Mouse (Mus musculus) MEL (cell line): Measurements from ENCODE around the gene Plcb4. TPM values are rescaled to one million over a fixed set of nuclear protein-coding genes. Genes with fewer than 3 reads are reported as not detected.

ENCODE experiments used
- DNase-seq: peaks from one replicate; pipeline ENCODE4 v3.0.0; 2011; ENCODE audit warnings: low read depth, low spot score
- H3K27ac ChIP-seq: 2 replicates; pipeline ENCODE4 v1.5.1; 2012; ENCODE audit warnings: low read depth, mild to moderate bottlenecking, control low read depth, low read length, moderate library complexity; ENCODE audit not compliant: control insufficient read depth
- H3K27me3 ChIP-seq, 2 experiments: fragments of 150-350 bp in 1 of 2; sonication (generic) in 1 of 2; 2 replicates each; pipeline ENCODE4 v1.6.1; 2012; ENCODE audit warnings: low read length in 2 of 2, mild to moderate bottlenecking in 2 of 2, improper control_type of control experiment in 1 of 2, moderate library complexity in 1 of 2; ENCODE audit not compliant: insufficient read depth in 2 of 2, control insufficient read depth in 1 of 2
- H3K36me3 ChIP-seq, 2 experiments: 2 replicates each; pipeline ENCODE4 v1.6.1; 2012 to 2014; ENCODE audit warnings: low read length in 2 of 2, improper control_type of control experiment in 1 of 2, inconsistent platforms in 1 of 2, mild to moderate bottlenecking in 1 of 2; ENCODE audit not compliant: insufficient read depth in 2 of 2, control insufficient read depth in 1 of 2
- H3K4me1 ChIP-seq, 2 experiments: fragments of 150-350 bp in 1 of 2; sonication (generic) in 1 of 2; 2 replicates each; pipeline ENCODE4 v1.6.1; 2012; ENCODE audit warnings: low read length in 2 of 2, improper control_type of control experiment in 1 of 2, mild to moderate bottlenecking in 1 of 2; ENCODE audit not compliant: insufficient read depth in 2 of 2, control insufficient read depth in 1 of 2
- H3K4me3 ChIP-seq, 2 experiments: fragments of 150-350 bp in 1 of 2; sonication (generic) in 1 of 2; 2 replicates each; pipeline ENCODE4 v1.5.1; 2012; ENCODE audit warnings: low read depth in 2 of 2, low read length in 2 of 2, mild to moderate bottlenecking in 2 of 2, moderate library complexity in 2 of 2, control low read depth in 1 of 2, improper control_type of control experiment in 1 of 2; ENCODE audit not compliant: control insufficient read depth in 1 of 2, insufficient read depth in 1 of 2
- H3K79me2 ChIP-seq: 2 replicates; pipeline ENCODE4 v1.6.1; 2012; ENCODE audit warnings: mild to moderate bottlenecking, low read length, moderate library complexity; ENCODE audit not compliant: control insufficient read depth, poor library complexity, insufficient read depth
- H3K9ac ChIP-seq: 2 replicates; pipeline ENCODE4 v1.6.1; 2012; ENCODE audit warnings: low read depth, mild to moderate bottlenecking, control low read depth, low read length, moderate library complexity; ENCODE audit not compliant: control insufficient read depth, poor library complexity, severe bottlenecking
- H3K9me3 ChIP-seq: fragments of 150-350 bp; sonication (generic); replicated peaks from 2 replicates; pipeline ENCODE4 v1.6.1; 2012; ENCODE audit warnings: mild to moderate bottlenecking, low read length, improper control_type of control experiment, moderate library complexity; ENCODE audit not compliant: insufficient read depth
- BHLHE40 ChIP-seq: IDR thresholded peaks from 2 replicates; pipeline ENCODE4 v1.6.1; 2012; ENCODE audit warnings: low read depth, mild to moderate bottlenecking, inconsistent platforms, low read length, improper control_type of control experiment, borderline replicate concordance
- ETS1 ChIP-seq: IDR thresholded peaks from 2 replicates; pipeline ENCODE4 v1.6.1; 2012; ENCODE audit warnings: low read depth, mild to moderate bottlenecking, inconsistent platforms, low read length, improper control_type of control experiment, moderate library complexity
- JUND ChIP-seq: IDR thresholded peaks from 2 replicates; pipeline ENCODE4 v1.6.1; 2011; ENCODE audit warnings: low read depth, mild to moderate bottlenecking, improper control_type of control experiment, low read length
- KAT2A ChIP-seq: conservative IDR thresholded peaks from 2 replicates; pipeline ENCODE4 v1.6.1; 2012; ENCODE audit warnings: low read depth, low read length, improper control_type of control experiment, inconsistent platforms
- MAFK ChIP-seq: IDR thresholded peaks from 2 replicates; pipeline ENCODE4 v1.6.1; 2011; ENCODE audit warnings: low read depth, mild to moderate bottlenecking, low read length, improper control_type of control experiment, borderline replicate concordance
- MYB ChIP-seq: IDR thresholded peaks from 2 replicates; pipeline ENCODE4 v1.6.1; 2011; ENCODE audit warnings: mild to moderate bottlenecking, low read depth, low read length, improper control_type of control experiment
- MYC ChIP-seq: IDR thresholded peaks from 2 replicates; pipeline ENCODE4 v1.6.1; 2011; ENCODE audit warnings: low read depth, mild to moderate bottlenecking, low read length, improper control_type of control experiment, moderate library complexity
- NELFE ChIP-seq: IDR thresholded peaks from 2 replicates; pipeline ENCODE4 v1.6.1; 2011; ENCODE audit warnings: low read depth, low read length, improper control_type of control experiment
- NRF1 ChIP-seq: IDR thresholded peaks from 2 replicates; pipeline ENCODE4 v1.6.1; 2014; ENCODE audit warnings: low read depth, mild to moderate bottlenecking, inconsistent platforms, low read length, improper control_type of control experiment, moderate library complexity; ENCODE audit not compliant: poor library complexity, insufficient read depth, severe bottlenecking
- POLR2A ChIP-seq, 2 experiments: IDR thresholded peaks; 2 replicates each; pipeline ENCODE4 v1.6.1; 2011 to 2012; ENCODE audit warnings: low read length in 2 of 2, mild to moderate bottlenecking in 2 of 2, control low read depth in 1 of 2, improper control_type of control experiment in 1 of 2, low read depth in 1 of 2, moderate library complexity in 1 of 2; ENCODE audit not compliant: control insufficient read depth in 1 of 2, insufficient read depth in 1 of 2, poor library complexity in 1 of 2
- RCOR1 ChIP-seq: IDR thresholded peaks from 2 replicates; pipeline ENCODE4 v1.6.1; 2012; ENCODE audit warnings: low read depth, mild to moderate bottlenecking, inconsistent platforms, low read length, improper control_type of control experiment
- SMC3 ChIP-seq: IDR thresholded peaks from 2 replicates; pipeline ENCODE4 v1.6.1; 2011; ENCODE audit warnings: low read depth, low read length, improper control_type of control experiment
- TAL1 ChIP-seq: IDR thresholded peaks from 2 replicates; pipeline ENCODE4 v1.6.1; 2012; ENCODE audit warnings: mild to moderate bottlenecking, inconsistent platforms, low read length, moderate library complexity, mixed read lengths
- TBP ChIP-seq: IDR thresholded peaks from 2 replicates; pipeline ENCODE4 v1.8.0; 2011; ENCODE audit warnings: low read depth, low read length, improper control_type of control experiment
- USF2 ChIP-seq, 2 experiments: IDR thresholded peaks; 2 replicates each; pipeline ENCODE4 v1.6.1; 2011 to 2012; ENCODE audit warnings: improper control_type of control experiment in 2 of 2, low read length in 2 of 2, borderline replicate concordance in 1 of 2, inconsistent platforms in 1 of 2, low read depth in 1 of 2, mild to moderate bottlenecking in 1 of 2; ENCODE audit not compliant: insufficient read depth in 1 of 2
- ZC3H11A ChIP-seq: IDR thresholded peaks from 2 replicates; pipeline ENCODE4 v1.6.1; 2012; ENCODE audit warnings: low read depth, mild to moderate bottlenecking, inconsistent platforms, low read length, improper control_type of control experiment
- ZKSCAN1 ChIP-seq: IDR thresholded peaks from 2 replicates; pipeline ENCODE4 v1.6.1; 2012; ENCODE audit warnings: low read depth, mild to moderate bottlenecking, inconsistent platforms, low read length, improper control_type of control experiment, moderate library complexity
- ZMIZ1 ChIP-seq: IDR thresholded peaks from 2 replicates; pipeline ENCODE4 v1.6.1; 2012; ENCODE audit warnings: low read depth, mild to moderate bottlenecking, inconsistent platforms, low read length, improper control_type of control experiment, moderate library complexity
- ZNF384 ChIP-seq: IDR thresholded peaks from 2 replicates; pipeline ENCODE4 v1.6.1; 2012; ENCODE audit warnings: low read depth, mild to moderate bottlenecking, inconsistent platforms, low read length, improper control_type of control experiment
- polyA plus RNA-seq, 2 experiments: library from polyadenylated mRNA; stranded (reverse) in 1 of 2; unstranded in 1 of 2; fragments of >175 nt in 1 of 2; fragments of >200 nt in 1 of 2; gene quantifications; 2 replicates each; pipeline versions ENCODE4 v1.2.1 to v1.2.4; 2012; ENCODE audit warnings: low replicate concordance in 2 of 2, low read depth in 1 of 2; ENCODE audit not compliant: insufficient read length in 2 of 2, insufficient read depth in 1 of 2, missing spikeins in 1 of 2
- total RNA-seq: library from RNA; depleted of rRNA; stranded (reverse); fragments of 300-350 nt; gene quantifications from 2 replicates; pipeline ENCODE4 v1.2.3, GENCODE M21; 2012

Plcb4 gene
- total and polyA plus RNA-seq, 3 experiments = not detected

- Histone ChIP-seq H3K27me3 (no peaks in the 10 kb centered on the region), H3K4me1 (no peaks in the 10 kb centered on the region), H3K36me3 (no peaks in the 10 kb centered on the region), H3K9me3 (no peaks in the 10 kb centered on the region), H3K9ac (no peak overlapping the region), H3K4me3 (no peak overlapping the region), H3K27ac (no peak overlapping the region), H3K79me2 (no peaks in the 10 kb centered on the region)
- TF ChIP-seq MAFK (no peak), TBP (no peak), ZNF384 (no peak), USF2 (IDR thresholded peaks at IDR 0.05; ENCODE audit: borderline replicate concordance in 1 of 2, insufficient read depth in 1 of 2, low read depth in 1 of 2, low read length in 2 of 2) (no peak), SMC3 (no peak), JUND (no peak), ZKSCAN1 (no peak), NELFE (no peak)
- no peak for DNase-seq
Measured at GRCm38 (mm10) chr2:135838651-135839286, 180.0 kb downstream of the Plcb4 start.

GRCm38 (mm10) chr2:135843721-135844120 is 184.9 kb downstream of the Plcb4 start:
- Histone ChIP-seq H3K27ac (no peak overlapping the region), H3K36me3 (no peaks in the 10 kb centered on the region)

GRCm38 (mm10) chr2:135846903-135847302 is 188.1 kb downstream of the Plcb4 start:
- no peaks in the 10 kb centered on the region for H3K9me3 ChIP-seq
- no peak for TF ChIP-seq ZC3H11A
- no peak for TF ChIP-seq NELFE
- no peak for TF ChIP-seq POLR2A (IDR thresholded peaks at IDR 0.05; ENCODE audit: control insufficient read depth in 1 of 2, insufficient read depth in 1 of 2, low read depth in 1 of 2, low read length in 2 of 2, poor library complexity in 1 of 2)
- no peak for TF ChIP-seq RCOR1
- TF ChIP-seq ZMIZ1 = no peak
- no peak for TF ChIP-seq MYC
- TF ChIP-seq BHLHE40 = no peak
- TF ChIP-seq NRF1 = no peak
- TF ChIP-seq MYB = no peak
- TF ChIP-seq TAL1 = no peak
- no peak for TF ChIP-seq ETS1
- TF ChIP-seq MAFK = no peak
- H3K4me1 ChIP-seq = no peaks in the 10 kb centered on the region
- H3K27ac ChIP-seq = no peak overlapping the region
- no peaks in the 10 kb centered on the region for H3K36me3 ChIP-seq
- H3K27me3 ChIP-seq = no peaks in the 10 kb centered on the region
- DNase-seq = no peak
- no peak overlapping the region for H3K9ac ChIP-seq
- no peak overlapping the region for H3K4me3 ChIP-seq
- no peaks in the 10 kb centered on the region for H3K79me2 ChIP-seq

More at GRCm38 (mm10) chr2:135843721-135844120, 184.9 kb downstream of the Plcb4 start:
- no peak for TF ChIP-seq JUND
- no peak for TF ChIP-seq TBP
- TF ChIP-seq KAT2A = no peak
- H3K9ac ChIP-seq = no peak overlapping the region
- DNase-seq = no peak
- H3K4me3 ChIP-seq = no peak overlapping the region
- no peaks in the 10 kb centered on the region for H3K9me3 ChIP-seq
- H3K79me2 ChIP-seq = no peaks in the 10 kb centered on the region
- no peaks in the 10 kb centered on the region for H3K4me1 ChIP-seq
- H3K27me3 ChIP-seq = no peaks in the 10 kb centered on the region
